Mouse (Mus musculus): Measurements from ENCODE around the gene Ppfibp1. TPM values are rescaled to one million over a fixed set of nuclear protein-coding genes. Genes with fewer than 3 reads are reported as not detected.

The Ppfibp1 gene
- polyA plus RNA-seq, 1 experiment: 60.2 TPM

GRCm38 (mm10) chr6:146955896-146956295, 67.6 kb downstream of the Ppfibp1 start:
- peak; percentile 44 to 57 for DNase-seq (ENCODE audit: extremely low spot score in 1 of 2, low spot score in 1 of 2)

- peak in 1 of 2 experiments; percentile 38 for DNase-seq (ENCODE audit: extremely low spot score in 1 of 2, low spot score in 1 of 2)
These were observed 68.7 kb downstream of the Ppfibp1 start for GRCm38 (mm10) chr6:146956961-146957360.

- DNase-seq (ENCODE audit: extremely low spot score in 1 of 2, low spot score in 1 of 2): no peak
These were observed 70.4 kb downstream of the Ppfibp1 start for GRCm38 (mm10) chr6:146958694-146959093.

- DNase-seq (ENCODE audit: extremely low spot score in 1 of 2, low spot score in 1 of 2): peak in 1 of 2 experiments; percentile 52
These were observed 71.8 kb downstream of the Ppfibp1 start for GRCm38 (mm10) chr6:146959908-146960680.

- DNase-seq (ENCODE audit: extremely low spot score in 1 of 2, low spot score in 1 of 2): no peak
These were observed 72.7 kb downstream of the Ppfibp1 start for GRCm38 (mm10) chr6:146960956-146961355.

GRCm38 (mm10) chr6:146961832-146962481, 73.7 kb downstream of the Ppfibp1 start:
- DNase-seq (ENCODE audit: extremely low spot score in 1 of 2, low spot score in 1 of 2): peak in 1 of 2 experiments; percentile 42

GRCm38 (mm10) chr6:146963396-146964150, 75.3 kb downstream of the Ppfibp1 start:
- no peak for DNase-seq (ENCODE audit: extremely low spot score in 1 of 2, low spot score in 1 of 2)

- no peak for DNase-seq (ENCODE audit: extremely low spot score in 1 of 2, low spot score in 1 of 2)
These were observed 77.0 kb downstream of the Ppfibp1 start for GRCm38 (mm10) chr6:146965139-146965772.

GRCm38 (mm10) chr6:146966446-146967019, 78.2 kb downstream of the Ppfibp1 start:
- no peak for DNase-seq (ENCODE audit: extremely low spot score in 1 of 2, low spot score in 1 of 2)

GRCm38 (mm10) chr6:146967836-146968235, 79.5 kb downstream of the Ppfibp1 start:
- DNase-seq (ENCODE audit: extremely low spot score in 1 of 2, low spot score in 1 of 2): no peak

- DNase-seq (ENCODE audit: extremely low spot score in 1 of 2, low spot score in 1 of 2): no peak
These were observed 82.5 kb downstream of the Ppfibp1 start for GRCm38 (mm10) chr6:146970811-146971210.

- no peak for DNase-seq (ENCODE audit: extremely low spot score in 1 of 2, low spot score in 1 of 2)
These were observed 83.1 kb downstream of the Ppfibp1 start for GRCm38 (mm10) chr6:146971366-146971765.

- no peak for DNase-seq (ENCODE audit: extremely low spot score in 1 of 2, low spot score in 1 of 2)
These were observed 83.7 kb downstream of the Ppfibp1 start for GRCm38 (mm10) chr6:146972009-146972408.

GRCm38 (mm10) chr6:146972740-146973139, 84.5 kb downstream of the Ppfibp1 start:
- no peak for DNase-seq (ENCODE audit: extremely low spot score in 1 of 2, low spot score in 1 of 2)

GRCm38 (mm10) chr6:146973406-146973805, 85.1 kb downstream of the Ppfibp1 start:
- DNase-seq (ENCODE audit: extremely low spot score in 1 of 2, low spot score in 1 of 2): no peak

- no peak for DNase-seq (ENCODE audit: extremely low spot score in 1 of 2, low spot score in 1 of 2)
These were observed 85.5 kb downstream of the Ppfibp1 start for GRCm38 (mm10) chr6:146973830-146974229.

GRCm38 (mm10) chr6:146976446-146976845, 88.2 kb downstream of the Ppfibp1 start:
- no peak for DNase-seq (ENCODE audit: extremely low spot score in 1 of 2, low spot score in 1 of 2)

GRCm38 (mm10) chr6:146978691-146979114, 90.4 kb downstream of the Ppfibp1 start:
- DNase-seq (ENCODE audit: extremely low spot score in 1 of 2, low spot score in 1 of 2): peak in 1 of 2 experiments; percentile 49

- no peak for DNase-seq (ENCODE audit: extremely low spot score in 1 of 2, low spot score in 1 of 2)
These were observed 90.9 kb downstream of the Ppfibp1 start for GRCm38 (mm10) chr6:146979115-146979744.

GRCm38 (mm10) chr6:146979953-146980352, 91.7 kb downstream of the Ppfibp1 start:
- DNase-seq (ENCODE audit: extremely low spot score in 1 of 2, low spot score in 1 of 2): no peak

Data from frontal cortex, adult 2 months (tissue).